Mouse (Mus musculus) right cerebral cortex, adult 2 months (tissue): ENCODE results near the gene Bptf.
A peak's percentile ranks its signal among the peaks of the same experiment; 100 is the strongest.
"Not testable (repeated sequence)": the region's sequence is repeated elsewhere in the genome, so short reads cannot be mapped to it uniquely, and the experiment has no call there.

Experiments
- DNase-seq, 2 experiments: peaks; one replicate each; pipeline ENCODE4 v3.0.0; 2021 to 2022; ENCODE audit warnings: low spot score in 2 of 2

Gene Bptf

DNA sequence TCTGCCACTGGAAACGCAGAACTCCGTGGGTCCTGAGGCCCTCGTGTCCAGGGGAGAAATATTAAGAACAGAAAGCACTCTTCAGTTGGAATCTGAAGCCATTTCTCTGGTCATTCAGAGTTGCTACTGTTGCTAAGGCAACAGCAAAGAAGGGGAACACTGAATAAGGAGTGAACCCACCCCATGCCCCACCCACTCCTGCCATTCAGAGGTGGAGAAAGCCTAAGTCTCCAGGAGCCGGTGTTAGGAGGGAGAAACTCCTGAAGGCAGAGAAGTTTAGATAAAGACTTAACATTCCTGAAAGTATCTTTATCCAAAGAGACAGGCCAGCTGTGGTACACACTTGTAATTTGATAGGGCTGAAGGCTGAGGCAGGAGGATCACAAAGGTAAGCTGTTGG lies 112.6 kb downstream of the Bptf start:
- DNase-seq: no peak

DNA sequence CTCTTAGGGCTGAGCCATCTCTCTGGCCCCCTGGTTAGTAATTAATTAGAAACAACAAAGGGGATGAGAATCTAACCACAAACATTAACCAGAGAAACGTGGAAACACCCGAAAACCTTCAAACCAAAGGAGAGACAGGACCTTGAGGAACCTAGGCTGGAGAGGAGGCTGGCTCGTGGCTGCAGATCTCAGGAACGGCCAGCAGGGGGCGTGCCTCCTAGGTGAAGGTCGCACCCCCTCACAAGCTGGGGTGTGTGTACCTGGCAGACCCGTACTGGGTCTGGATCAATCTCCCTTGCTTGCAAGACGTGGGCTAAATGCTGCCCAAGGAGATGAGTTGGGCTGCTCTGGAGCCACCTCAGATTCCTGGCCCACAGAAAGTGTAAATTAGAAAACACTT lies 113.3 kb downstream of the Bptf start:
- DNase-seq: no peak

- no peak for DNase-seq
These were observed 114.5 kb downstream of the Bptf start for GRCm38 (mm10) chr11:107017339-107017886.

DNA sequence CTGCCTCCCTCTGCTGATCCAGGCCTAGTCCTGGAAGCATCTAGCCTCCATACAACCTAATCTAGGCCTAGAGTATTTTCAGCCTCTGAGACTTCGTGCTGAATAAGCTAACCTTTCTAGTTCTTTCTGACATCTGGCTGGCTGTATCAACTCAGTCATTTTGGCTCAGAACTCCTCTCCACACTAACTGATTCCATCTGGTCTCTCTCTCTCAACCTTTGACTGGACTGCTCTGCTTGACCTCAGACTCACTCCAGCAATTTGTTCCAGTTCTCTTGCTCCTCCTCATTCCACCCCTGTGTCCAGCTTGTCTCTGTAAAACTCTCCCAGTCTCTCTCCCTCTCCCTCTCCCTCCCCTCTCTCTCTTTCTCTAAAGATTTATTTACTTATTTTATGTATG lies 115.0 kb downstream of the Bptf start:
- no peak for DNase-seq

DNA sequence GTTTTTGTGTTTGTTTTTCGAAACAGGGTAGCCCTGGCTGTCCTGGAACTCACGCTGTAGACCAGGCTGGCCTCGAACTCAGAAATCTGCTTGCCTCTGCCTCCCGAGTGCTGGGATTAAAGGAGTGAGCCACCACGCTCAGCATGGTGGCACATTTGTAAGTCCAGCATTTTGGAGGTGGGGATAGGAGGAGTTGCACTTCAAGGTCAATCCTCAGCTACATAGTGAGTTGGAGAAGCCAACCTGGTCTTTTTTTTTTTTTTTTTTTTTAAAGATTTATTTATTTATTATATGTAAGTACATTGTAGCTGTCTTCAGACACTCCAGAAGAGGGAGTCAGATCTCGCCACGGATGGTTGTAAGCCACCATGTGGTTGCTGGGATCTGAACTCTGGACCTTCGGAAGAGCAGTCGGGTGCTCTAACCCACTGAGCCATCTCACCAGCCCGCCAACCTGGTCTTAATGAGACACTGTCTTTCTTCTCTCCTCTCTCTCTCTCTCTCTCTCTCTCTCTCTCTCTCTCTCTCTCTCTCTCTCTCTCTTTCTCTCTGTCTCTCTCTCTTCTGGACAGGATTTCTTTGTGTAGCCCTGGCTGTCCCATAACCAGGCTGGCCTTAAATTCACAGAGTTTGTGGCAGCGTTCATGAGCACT lies 116.3 kb downstream of the Bptf start:
- not testable (repeated sequence) for DNase-seq

DNA sequence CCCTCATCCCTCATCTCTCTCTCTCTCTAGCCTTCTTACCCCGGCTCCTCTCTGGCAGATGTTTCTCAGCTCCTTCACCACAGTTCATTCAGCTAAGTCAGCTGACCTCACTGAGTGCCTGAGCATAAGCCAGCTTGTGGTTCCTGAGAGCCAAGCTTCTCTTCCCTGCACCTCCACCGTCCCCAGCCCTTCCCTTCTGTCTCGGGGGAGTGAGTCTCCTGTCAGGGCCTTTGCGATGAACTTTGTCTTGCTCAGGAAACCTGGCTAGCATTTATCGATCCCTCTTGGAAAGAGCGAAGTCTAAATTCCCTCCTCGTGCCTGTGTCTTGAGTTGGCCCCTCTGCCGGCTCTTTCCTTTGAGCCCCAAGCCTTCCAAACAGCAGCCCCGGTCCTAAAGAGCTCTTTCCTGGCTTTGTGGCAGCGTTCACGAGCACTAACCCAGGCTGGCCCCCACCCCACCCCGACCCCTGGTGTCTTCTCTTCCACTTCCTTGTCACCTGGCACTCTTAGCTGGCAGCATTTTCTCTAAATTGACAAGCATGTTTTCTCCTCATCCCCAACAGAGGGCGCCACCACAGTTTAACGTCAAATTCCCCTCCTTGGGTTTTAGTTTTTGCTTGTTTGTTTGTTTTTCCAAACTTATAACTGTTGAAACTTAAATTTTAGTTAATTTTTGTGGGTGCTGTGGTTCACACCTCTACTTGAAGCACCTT lies 117.2 kb downstream of the Bptf start:
- no peak for DNase-seq

DNA sequence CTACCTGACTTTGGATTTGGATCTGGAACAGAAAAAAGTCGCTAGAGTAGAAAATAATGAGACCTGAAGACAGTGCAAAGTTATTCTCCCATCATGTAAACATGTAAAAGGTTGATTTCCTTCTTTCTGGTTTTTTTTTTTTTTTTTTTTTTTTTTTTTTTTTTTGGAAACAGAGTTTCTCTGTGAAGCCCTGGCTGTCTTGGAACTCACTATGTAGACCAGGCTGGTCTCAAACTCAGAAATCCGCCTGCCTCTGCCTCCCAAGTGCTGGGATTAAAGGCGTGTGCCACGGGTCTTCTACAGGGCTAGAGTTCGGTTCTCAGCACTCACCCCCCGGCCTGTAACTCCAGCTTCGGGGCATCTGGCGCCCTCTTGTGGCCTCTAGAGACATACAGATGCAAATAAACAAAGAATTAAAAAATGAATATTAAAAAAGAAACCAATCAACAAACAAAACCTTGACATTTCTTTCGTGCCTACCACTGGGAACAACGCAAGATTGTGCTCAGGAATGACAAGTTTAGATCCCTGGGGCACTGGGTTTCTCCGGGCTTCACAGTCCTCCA lies 117.8 kb downstream of the Bptf start:
- DNase-seq: no peak

- peak; percentile 100 for DNase-seq
These were observed 119.5 kb downstream of the Bptf start for GRCm38 (mm10) chr11:107012324-107013017.

- DNase-seq: no peak
These were observed 120.1 kb downstream of the Bptf start for GRCm38 (mm10) chr11:107011669-107012323.

DNA sequence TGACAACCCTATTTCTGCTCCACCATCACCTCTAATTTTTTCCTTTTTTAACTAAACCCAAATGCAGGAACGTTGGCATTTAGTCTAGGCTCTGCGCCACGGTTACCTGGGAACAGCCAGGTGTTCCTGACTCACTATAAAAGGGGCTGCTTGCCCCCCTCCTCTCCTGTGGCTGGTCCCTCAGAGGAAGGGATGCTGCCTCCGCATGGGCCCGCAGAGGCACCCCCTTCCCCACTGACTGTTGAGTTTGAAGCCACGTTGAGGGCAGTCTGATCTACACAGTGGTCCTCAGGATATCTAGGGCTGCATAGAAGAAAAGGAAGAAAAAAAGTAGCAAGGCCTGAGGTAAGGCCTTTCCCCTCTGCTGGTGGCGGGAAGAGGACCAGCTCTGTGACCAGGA lies 120.8 kb downstream of the Bptf start:
- DNase-seq: no peak

- no peak for DNase-seq
These were observed 121.5 kb downstream of the Bptf start for GRCm38 (mm10) chr11:107010447-107010846.

GRCm38 (mm10) chr11:107005538-107005937 lies 126.4 kb downstream of the Bptf start:
- no peak for DNase-seq

DNA sequence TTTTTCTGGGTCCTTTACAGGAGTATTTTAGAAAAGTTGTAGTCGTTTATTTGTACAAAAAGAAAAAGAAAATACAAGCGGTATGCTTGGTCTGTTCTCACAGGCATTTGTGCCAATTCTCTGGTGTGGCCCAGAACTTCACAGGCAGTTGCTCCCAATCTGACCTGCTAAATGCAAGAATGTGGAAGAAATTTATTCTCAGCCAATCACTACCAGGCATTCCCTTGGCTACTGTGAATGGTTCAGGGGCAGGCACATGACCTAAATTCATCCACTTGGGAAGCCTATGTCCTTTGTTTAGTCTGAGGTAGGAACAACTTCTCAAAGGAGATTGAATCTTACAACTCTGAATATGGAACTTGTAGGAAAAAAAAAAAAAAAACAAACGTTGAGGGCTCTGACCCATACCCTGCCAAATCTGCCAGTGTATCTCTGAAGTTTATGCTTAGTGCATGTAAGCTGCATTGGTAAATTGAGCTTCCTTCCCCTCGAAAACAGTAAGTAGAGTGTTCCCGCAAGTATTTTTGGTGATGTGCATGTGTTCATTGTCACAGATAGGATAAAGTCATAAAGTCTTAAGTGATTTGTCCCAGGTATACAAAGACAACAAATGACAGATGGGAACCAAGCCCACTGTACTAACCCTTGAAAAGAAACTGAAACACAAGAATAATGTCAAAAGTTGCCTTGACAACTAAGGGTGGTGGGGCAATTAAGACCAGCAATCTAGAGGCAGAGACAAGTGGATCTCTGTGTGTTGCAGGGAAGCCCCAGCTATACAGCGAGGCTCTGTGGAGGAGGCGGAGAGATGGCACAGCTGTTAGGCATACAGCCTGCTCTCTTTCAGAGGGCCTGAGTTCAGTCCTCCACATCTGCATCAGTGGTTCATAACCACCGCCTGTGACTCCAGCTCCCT lies 129.9 kb downstream of the Bptf start:
- DNase-seq: no peak

- no peak for DNase-seq
These were observed 131.9 kb downstream of the Bptf start for GRCm38 (mm10) chr11:106999949-107000513.

DNA sequence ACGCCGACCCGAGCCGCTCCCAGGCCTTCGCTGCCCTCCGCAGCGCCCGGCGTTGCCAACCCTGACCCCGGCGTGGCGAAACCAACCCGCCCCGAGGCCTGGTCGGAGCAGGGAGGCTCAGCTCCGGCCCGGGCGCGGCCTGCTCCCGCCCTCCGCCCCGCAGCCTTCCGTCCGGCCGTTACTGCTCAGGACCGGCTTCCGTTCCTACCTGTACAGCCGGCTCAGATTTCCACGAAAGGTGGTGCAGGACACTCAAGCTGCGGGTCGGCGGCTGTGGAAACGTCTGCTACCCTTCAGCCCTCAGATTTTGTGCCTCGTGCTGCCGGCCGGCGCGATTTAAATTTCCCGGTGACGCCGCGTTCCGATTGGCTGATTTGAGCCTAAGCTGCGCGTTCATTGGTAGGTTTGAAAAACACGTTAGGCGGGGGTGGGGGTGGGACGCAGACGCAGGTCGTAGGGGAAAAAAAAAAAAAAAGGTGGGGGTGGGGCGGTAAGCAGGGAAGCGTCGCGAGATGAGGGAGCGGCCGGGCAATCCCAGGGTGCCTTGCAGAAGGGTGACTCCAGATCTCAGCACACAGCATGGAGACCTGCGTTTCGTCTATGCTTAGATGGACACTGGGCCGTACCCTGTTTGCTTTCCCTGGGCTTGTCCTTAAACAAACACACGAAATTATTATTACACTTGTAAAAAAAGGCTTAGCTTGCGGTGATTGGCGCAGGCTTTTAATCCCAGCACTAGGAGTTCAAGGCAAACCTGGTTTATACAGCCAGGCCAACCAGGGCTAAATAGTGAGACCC lies 132.6 kb downstream of the Bptf start, which contains the start of gene Kpna2:
Kpna2 (minus strand) TSS at position 391 of the 798 bp plus-strand sequence.
- peak; percentile 89 for DNase-seq

DNA sequence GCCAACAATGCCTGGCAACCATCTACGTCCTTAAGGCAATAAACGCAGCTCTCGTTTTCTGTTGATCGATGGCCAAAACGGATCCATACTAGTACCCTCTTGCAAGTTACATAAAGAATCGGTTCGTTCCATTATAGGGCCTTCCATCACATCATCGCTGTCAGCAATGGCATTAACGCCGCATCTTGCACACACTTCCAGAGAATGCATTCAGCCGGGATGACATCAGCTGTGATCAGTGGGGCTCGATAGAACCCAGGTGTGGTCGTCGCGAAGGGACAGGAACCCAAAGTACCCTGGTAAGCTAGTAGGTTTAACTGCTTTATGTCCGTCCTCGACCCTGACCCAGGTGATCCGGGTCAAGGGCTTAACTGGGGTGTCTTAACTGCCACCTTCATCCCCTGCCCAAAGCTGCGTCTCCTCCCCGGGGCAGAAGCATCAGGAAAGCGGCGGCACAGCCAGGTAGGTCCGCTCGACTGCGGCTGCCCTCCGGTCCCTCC lies 133.2 kb downstream of the Bptf start:
- DNase-seq: peak; percentile 37 to 57

DNA sequence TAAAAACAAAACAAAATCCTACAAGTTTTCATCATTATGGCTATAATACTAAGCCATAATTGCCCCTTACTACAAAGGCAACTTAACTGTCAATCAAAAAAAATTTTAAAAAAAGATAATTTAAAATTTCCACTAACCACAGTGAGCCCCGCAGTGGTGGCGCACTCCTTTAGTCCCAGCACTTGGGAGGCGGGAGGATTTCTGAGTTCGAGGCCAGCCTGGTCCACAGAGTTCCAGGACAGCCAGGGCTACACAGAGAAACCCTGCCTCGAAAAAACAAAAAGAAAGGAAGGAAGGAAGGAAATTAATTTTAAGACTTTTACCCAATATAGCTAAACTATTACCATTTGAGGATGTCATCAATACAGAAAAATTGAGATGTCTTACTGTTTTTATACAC lies 134.0 kb downstream of the Bptf start:
- no peak for DNase-seq

GRCm38 (mm10) chr11:106996492-106996891 lies 135.4 kb downstream of the Bptf start:
- not testable (repeated sequence) for DNase-seq
